Mouse (Mus musculus): ENCODE data around the gene Txndc15.
"Not testable (repeated sequence)": the region's sequence is repeated elsewhere in the genome, so short reads cannot be mapped to it uniquely, and the experiment has no call there.

Gene Txndc15

DNA sequence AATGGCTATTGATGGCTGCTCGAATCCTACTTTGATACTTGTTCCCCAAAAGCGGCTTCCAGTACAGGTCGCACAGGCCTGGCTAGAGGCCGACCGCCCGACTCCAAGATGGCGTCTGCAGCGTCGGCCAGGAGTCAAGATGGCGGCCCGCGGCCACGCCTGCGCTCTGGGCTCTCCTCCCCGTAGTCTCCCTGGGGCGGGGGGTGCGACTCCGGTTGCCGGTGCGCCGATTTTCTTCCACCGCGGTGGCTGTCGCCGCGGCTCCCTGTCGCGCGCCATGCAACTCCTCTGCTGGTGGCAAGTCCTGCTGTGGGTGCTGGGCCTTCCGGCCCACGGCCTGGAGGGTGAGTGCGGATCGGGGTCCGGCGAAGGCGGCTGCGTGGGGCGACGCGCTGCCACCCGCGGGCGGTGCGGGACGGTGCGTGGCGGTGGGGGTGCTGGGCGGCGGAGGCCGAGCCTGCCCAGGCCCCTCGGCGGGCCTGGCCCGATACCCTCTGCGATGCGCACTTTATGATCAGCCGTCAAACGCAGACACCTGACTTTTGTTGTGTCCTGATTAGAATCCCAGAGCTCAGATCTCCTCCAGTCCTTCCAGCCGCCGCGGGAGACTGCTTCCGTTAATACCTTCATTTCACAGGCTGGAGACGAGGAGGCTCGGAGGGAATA, at the start of gene Txndc15:
Gene Txndc15, plus strand, starts transcription at position 150 of the 666 bp plus-strand sequence.
- DNase-seq (ENCODE audit: low spot score): peak; percentile 80

GRCm38 (mm10) chr13:55668550-55668949, 45.9 kb upstream of the Txndc15 start:
- DNase-seq (ENCODE audit: low spot score): no peak

DNA sequence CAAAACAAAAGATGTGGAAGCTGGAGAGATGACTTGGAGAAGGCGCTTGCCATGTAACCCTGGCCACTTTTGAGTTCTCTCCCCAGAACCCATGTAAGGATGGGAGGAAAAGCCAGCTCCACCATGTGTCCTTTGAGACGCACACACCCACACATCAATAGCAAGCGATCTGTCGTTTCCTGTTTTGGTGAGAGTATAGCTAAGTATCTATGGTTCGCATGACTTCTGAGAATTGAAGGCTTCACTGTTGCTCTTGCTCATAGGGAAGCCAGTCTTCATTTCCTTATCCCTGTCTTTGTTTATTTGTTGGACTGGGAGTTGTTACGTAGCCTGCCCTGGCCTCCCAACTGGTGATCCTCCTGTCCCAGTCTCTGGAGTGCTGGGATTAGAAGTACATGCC, 41.7 kb upstream of the Txndc15 start:
- DNase-seq (ENCODE audit: low spot score): no peak

DNA sequence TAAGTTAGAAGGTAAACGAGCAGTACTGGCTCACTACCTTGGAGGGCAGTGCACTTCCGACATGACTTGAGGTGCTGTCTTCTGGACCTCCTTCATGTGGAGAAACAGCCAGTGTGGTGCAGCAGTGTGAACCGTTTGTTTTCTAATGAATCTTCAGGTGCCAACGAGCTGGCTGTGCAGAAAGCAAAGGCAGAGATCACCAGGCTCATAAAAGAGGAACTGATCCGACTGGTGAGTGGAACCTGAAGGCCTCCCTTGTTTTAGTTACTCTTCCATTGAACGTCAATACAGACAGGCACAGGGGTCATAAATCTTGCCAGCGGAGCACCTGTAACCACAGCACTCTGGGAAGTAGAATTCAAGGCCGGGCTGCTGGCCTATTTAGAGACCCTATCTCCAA, 37.1 kb upstream of the Txndc15 start:
- DNase-seq (ENCODE audit: low spot score): no peak

DNA sequence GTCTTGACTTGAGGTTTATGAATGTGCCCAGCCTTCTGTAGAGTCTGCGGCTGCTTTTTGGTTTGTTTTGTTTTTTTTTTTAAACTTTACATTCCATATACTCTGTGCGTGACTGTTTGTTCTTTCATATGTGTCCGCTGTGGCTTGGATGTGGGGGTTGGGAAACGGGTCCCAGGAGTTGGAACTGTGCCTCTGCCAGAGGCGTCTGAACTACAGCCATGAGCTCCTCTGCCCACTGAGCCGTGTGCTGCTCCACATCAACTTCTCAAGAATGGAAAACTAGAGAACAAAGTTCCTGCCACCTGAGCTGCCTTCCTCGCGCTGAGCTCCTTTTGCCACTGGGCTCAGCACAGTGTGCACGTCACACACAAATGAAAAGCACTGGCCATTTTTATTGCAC, 32.2 kb upstream of the Txndc15 start:
- DNase-seq (ENCODE audit: low spot score): no peak

DNA sequence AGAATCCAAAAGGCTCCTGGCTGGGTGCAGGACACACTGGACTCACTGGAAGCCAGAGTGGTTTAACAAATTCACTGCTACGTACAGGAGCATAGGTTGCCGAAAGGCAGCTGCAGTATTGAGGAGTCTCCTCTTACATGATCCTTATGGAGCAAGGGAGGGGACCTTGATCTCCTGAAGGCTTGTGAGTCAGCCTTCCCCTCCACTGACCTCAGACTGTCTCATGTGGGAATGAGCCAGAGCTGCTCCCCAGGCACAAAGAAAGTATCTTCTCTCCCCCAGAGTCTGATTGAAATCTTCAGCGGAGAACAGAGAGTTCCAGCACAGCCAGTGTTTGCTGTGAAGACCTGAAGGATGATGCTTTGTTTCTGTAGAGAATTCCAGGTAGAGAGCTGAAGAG, 30.9 kb upstream of the Txndc15 start:
- no peak for DNase-seq (ENCODE audit: low spot score)

GRCm38 (mm10) chr13:55686107-55686633, 28.3 kb upstream of the Txndc15 start:
- no peak for DNase-seq (ENCODE audit: low spot score)

- no peak for DNase-seq (ENCODE audit: low spot score)
These were observed 26.4 kb upstream of the Txndc15 start for GRCm38 (mm10) chr13:55687927-55688602.

GRCm38 (mm10) chr13:55692535-55693242, 21.8 kb upstream of the Txndc15 start, which contains the start of gene B230219D22Rik:
Gene B230219D22Rik, plus strand, starts transcription at chr13:55693124.
- DNase-seq (ENCODE audit: low spot score): peak; percentile 77

GRCm38 (mm10) chr13:55693243-55693721, 21.2 kb upstream of the Txndc15 start:
- DNase-seq (ENCODE audit: low spot score): no peak

DNA sequence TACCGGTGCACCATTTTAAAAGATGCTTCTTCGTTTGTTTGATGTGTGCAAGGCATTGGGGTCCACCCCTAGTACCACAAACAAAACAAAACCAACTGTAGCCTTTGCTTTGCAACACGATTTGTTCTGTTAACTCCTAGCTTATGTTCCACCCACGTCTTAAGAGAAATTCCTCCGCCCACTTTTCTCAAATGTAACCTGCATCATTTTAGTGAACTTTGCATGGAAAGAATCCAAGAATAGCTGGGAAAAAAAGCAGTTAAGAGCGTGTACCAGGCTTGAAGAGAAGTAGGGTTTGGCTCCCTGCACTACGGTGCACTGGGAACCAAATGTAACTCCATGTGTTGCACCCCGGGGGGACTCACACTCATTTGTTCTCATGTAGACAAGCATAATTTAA, 20.3 kb upstream of the Txndc15 start:
- DNase-seq (ENCODE audit: low spot score): no peak

DNA sequence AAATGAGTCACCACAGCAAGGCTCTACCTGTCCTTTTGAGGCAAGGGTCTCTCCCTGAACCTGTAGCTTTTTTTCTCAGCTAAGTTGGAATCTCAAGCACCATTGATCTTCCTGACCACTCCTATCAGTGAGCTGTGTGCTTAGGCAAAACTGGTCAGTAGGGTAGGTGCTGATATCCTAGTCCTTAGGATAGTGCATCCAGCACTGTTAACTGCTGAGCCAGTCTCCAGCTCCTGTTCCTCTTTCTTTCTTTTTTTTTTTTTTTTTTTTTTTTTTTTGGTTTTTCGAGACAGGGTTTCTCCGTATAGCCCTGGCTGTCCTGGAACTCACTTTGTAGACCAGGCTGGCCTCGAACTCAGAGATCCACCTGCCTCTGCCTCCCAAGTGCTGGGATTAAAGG, 18.5 kb upstream of the Txndc15 start:
- not testable (repeated sequence) for DNase-seq (ENCODE audit: low spot score)

GRCm38 (mm10) chr13:55704301-55704700, 10.1 kb upstream of the Txndc15 start:
- no peak for DNase-seq (ENCODE audit: low spot score)

DNA sequence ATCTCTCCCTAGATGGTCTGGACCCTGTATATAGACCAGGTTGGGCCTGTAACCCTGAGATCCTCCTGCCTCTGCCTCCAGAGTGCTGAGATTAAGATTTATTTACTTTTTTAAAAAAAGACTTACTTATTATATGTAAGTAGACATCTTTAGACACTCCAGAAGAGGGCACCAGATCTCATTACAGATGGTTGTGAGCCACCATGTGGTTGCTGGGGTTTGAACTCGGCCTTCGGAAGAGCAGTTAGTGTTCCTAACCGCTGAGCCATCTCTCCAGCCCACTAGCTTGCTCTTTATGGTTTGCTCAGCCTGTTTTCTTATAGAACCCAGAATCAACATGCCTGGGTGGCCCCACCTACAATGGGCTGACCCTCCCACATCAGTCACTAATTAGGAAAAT, 1.6 kb upstream of the Txndc15 start:
- DNase-seq (ENCODE audit: low spot score): no peak

GRCm38 (mm10) chr13:55715167-55715512, 690 bp downstream of the Txndc15 start:
- DNase-seq (ENCODE audit: low spot score): no peak

- DNase-seq (ENCODE audit: low spot score): no peak
These were observed 1.6 kb downstream of the Txndc15 start for GRCm38 (mm10) chr13:55715908-55716510.

GRCm38 (mm10) chr13:55721516-55721915, 7.1 kb downstream of the Txndc15 start:
- no peak for DNase-seq (ENCODE audit: low spot score)

DNA sequence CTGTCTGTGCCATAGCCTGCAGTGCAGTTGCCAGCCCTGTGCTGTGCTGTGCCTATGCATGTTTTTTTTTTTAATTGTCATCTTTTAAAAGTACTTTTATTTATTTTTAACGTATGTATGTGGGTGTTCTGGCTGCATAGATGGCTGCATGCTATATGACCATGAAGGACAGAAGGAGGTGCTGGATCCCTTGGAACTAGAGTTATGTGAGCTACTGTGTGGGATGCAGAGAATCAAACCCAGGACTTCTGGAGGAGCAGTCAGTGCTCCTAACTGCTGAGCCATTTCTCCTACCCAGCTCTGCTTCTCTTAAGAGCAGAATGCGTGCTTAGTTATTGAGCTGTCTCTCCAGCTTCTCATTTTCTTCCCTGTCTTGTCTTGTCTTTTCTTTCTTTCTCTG, 7.5 kb downstream of the Txndc15 start:
- DNase-seq (ENCODE audit: low spot score): no peak

DNA sequence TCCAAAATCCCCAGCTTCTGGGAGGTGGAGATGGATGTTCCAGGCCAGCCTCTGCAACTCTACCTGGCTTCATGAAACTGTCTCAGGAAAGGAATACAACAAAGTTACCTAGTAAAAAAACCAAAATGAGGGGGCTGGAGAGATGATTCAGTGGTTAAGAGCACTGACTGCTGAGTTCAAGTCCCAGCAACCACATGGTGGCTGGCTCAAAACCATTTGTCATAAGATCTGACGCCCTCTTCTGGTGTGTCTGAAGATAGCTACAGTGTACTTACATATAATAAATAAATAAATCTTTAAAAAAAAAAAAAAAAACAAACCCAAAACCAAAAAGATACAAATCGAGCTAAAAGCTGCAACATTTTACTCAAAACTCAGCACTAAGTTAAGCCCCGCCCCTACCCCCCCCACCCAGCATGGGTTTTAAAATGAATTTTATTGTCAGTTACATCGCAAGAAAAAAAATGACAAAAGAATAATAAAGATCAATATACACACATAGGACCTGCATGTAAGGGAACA, 12.2 kb downstream of the Txndc15 start:
- no peak for DNase-seq (ENCODE audit: low spot score)

- peak; percentile 68 for DNase-seq (ENCODE audit: low spot score)
These were observed 12.8 kb downstream of the Txndc15 start, which contains the start of gene Pcbd2 for GRCm38 (mm10) chr13:55727120-55727838. Gene Pcbd2, plus strand, starts transcription at chr13:55727368.

DNA sequence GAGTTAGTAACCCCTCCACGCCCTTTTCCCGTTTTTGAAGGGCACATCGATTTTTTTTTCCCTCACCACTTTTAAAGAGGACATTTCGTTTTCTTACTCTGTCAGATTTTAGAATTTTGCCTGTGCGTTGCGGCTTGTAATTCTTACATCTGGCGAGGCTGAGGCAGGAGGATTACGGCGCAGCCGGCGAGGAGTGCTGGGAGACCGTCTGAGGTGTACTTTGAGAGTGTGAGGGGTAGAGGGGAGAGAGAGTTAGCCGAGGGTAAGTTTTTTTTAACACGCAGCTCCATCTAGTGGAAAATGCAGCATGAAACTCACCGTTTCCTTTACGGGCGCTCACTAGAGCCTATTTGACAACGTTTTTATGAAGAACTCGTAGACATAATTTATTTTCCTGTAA, 13.4 kb downstream of the Txndc15 start:
- DNase-seq (ENCODE audit: low spot score): no peak

Measured in left cerebral cortex, adult 11 months (tissue).